Mouse (Mus musculus) liver, embryonic 14.5 days (tissue): ENCODE data around the gene Kat6b. TPM values are rescaled to one million over a fixed set of nuclear protein-coding genes. Genes with fewer than 3 reads are reported as not detected.
A peak's percentile ranks its signal among the peaks of the same experiment; 100 is the strongest.

ENCODE experiments used
- ATAC-seq: fragments of 200-750 bp; cut with Nextera tagmentation; 2 replicates; pipeline ENCODE4 v1.8.0; 2017; ENCODE audit warnings: moderate number of reproducible peaks, mild to moderate bottlenecking, moderate library complexity; ENCODE audit not compliant: insufficient read depth
- DNase-seq, 3 experiments: peaks; one replicate each; pipeline ENCODE4 v3.0.0-alpha.2; 2012 to 2013; ENCODE audit warnings: low read depth in 3 of 3, low spot score in 3 of 3
- H3K27ac ChIP-seq: fragments of 300-500 bp; sonication (generic); 2 replicates; pipeline ENCODE4 v1.5.1; 2014; ENCODE audit warnings: moderate library complexity, mild to moderate bottlenecking, control low read depth, inconsistent platforms
- H3K27me3 ChIP-seq: fragments of 300-500 bp; sonication (generic); 2 replicates; pipeline ENCODE4 v1.6.1; 2014; ENCODE audit warnings: mild to moderate bottlenecking, low read length, moderate library complexity; ENCODE audit not compliant: control insufficient read depth, insufficient read depth
- H3K36me3 ChIP-seq: fragments of 300-500 bp; sonication (generic); replicated peaks from 2 replicates; pipeline ENCODE4 v1.6.1; 2014; ENCODE audit warnings: low read depth; ENCODE audit not compliant: control insufficient read depth, insufficient read depth
- H3K4me1 ChIP-seq, 2 experiments: fragments of 200-500 bp in 1 of 2; fragments of 300-500 bp in 1 of 2; sonication (generic) in 1 of 2; replicated peaks; 2 replicates each; pipeline ENCODE4 v1.6.1; 2012 to 2014; ENCODE audit warnings: antibody characterized with exemption in 1 of 2, inconsistent platforms in 1 of 2, low read length in 1 of 2; ENCODE audit not compliant: control insufficient read depth in 2 of 2, insufficient read depth in 2 of 2
- H3K4me2 ChIP-seq: fragments of 300-500 bp; sonication (generic); 2 replicates; pipeline ENCODE4 v1.6.1; 2014; ENCODE audit warnings: low read depth, mild to moderate bottlenecking, control low read depth, moderate library complexity
- H3K4me3 ChIP-seq, 2 experiments: fragments of 200-500 bp in 1 of 2; fragments of 300-500 bp in 1 of 2; sonication (generic) in 1 of 2; 2 replicates each; pipeline ENCODE4 v1.5.1; 2012 to 2014; ENCODE audit warnings: low read depth in 2 of 2, low read length in 2 of 2, mild to moderate bottlenecking in 2 of 2, control low read depth in 1 of 2, inconsistent platforms in 1 of 2, moderate library complexity in 1 of 2; ENCODE audit not compliant: insufficient read depth in 1 of 2
- H3K9ac ChIP-seq: fragments of 300-500 bp; sonication (generic); replicated peaks from 2 replicates; pipeline ENCODE4 v1.6.1; 2014; ENCODE audit warnings: mild to moderate bottlenecking, control low read depth, moderate library complexity
- H3K9me3 ChIP-seq: fragments of 300-500 bp; sonication (generic); 2 replicates; pipeline ENCODE4 v1.6.1; 2016; ENCODE audit warnings: low read length, mixed read lengths; ENCODE audit not compliant: control insufficient read depth
- CTCF ChIP-seq: IDR thresholded peaks from 2 replicates; pipeline ENCODE4 v1.5.1; 2016; ENCODE audit warnings: antibody characterized with exemption, low read depth, control low read depth
- EP300 ChIP-seq: IDR thresholded peaks from 2 replicates; pipeline ENCODE4 v1.6.1; 2016; ENCODE audit warnings: antibody characterized with exemption, low read depth
- WGBS: fragments of 180-500 bp; shearing (Covaris S2); extraction: QIAGEN DNeasy Blood & Tissue Kit; methylation state at CpG from one replicate; pipeline ENCODE4 v1.1.7; 2014; ENCODE audit not compliant: insufficient replicate concordance; 5-methylcytosine and 5-hydroxymethylcytosine counted together
- polyA plus RNA-seq, 2 experiments: library from polyadenylated mRNA; depleted of rRNA in 1 of 2; stranded (reverse) in 1 of 2; unstranded in 1 of 2; fragments of >200 nt; fragmentation: Nextera tagmentation in 1 of 2; extraction: Ambion mirVana in 1 of 2; gene quantifications; 2 replicates each; pipeline versions ENCODE4 v1.2.1 to v1.2.3; 2012 to 2014

Gene Kat6b
- polyA plus RNA-seq, 2 experiments = 0.93 to 1.4 TPM

- Histone ChIP-seq H3K9ac (no peak overlapping the region), H3K4me1 (peaks cover 0 to 5% of the 10 kb centered on the region in 2 experiments; a peak in 3 of 4 replicates), H3K27me3 (peaks cover 14% of the 10 kb centered on the region), H3K36me3 (no peaks in the 10 kb centered on the region), H3K9me3 (no peaks in the 10 kb centered on the region), H3K27ac (no peak overlapping the region), H3K4me3 (no peak overlapping the region), H3K4me2 (no peak overlapping the region)
- ATAC-seq = no peak
- DNase-seq = no peak
- TF ChIP-seq EP300 (no peak), CTCF (no peak)
- WGBS = 64% methylated on average over 4 of the region's 4 CpGs
Measured at GRCm38 (mm10) chr14:21683834-21684233, 202.6 kb downstream of the Kat6b start.

- no peak overlapping the region for H3K4me3 ChIP-seq
- WGBS = 70% methylated on average over 10 of the region's 10 CpGs
- ATAC-seq (no peak), DNase-seq (no peak)
- no peak overlapping the region for H3K4me2 ChIP-seq
- H3K9me3 ChIP-seq = no peaks in the 10 kb centered on the region
- no peak overlapping the region for H3K9ac ChIP-seq
- H3K4me1 ChIP-seq = peaks cover 0 to 5% of the 10 kb centered on the region in 2 experiments; a peak in 3 of 4 replicates
- peaks cover 14% of the 10 kb centered on the region for H3K27me3 ChIP-seq
- TF ChIP-seq CTCF (no peak), EP300 (no peak)
- no peaks in the 10 kb centered on the region for H3K36me3 ChIP-seq
- H3K27ac ChIP-seq = no peak overlapping the region
Measured at GRCm38 (mm10) chr14:21685411-21686146, 204.3 kb downstream of the Kat6b start.

- Histone ChIP-seq H3K27me3 (peaks cover 14% of the 10 kb centered on the region), H3K4me3 (peak overlapping the region in 1 of 2 experiments; percentile 8; a peak in 2 of 4 replicates), H3K27ac (no peak overlapping the region), H3K4me1 (peaks cover 0 to 5% of the 10 kb centered on the region in 2 experiments; a peak in 3 of 4 replicates), H3K4me2 (peak overlapping the region; percentile 47), H3K36me3 (no peaks in the 10 kb centered on the region), H3K9ac (no peak overlapping the region), H3K9me3 (no peaks in the 10 kb centered on the region)
- ATAC-seq = no peak
- no peak for TF ChIP-seq EP300
- no peak for TF ChIP-seq CTCF
- WGBS = 14% methylated on average over 49 of the region's 49 CpGs
- DNase-seq = no peak
Measured at GRCm38 (mm10) chr14:21686376-21687279, 205.4 kb downstream of the Kat6b start.

- WGBS = 68% methylated on average over 3 of the region's 3 CpGs
- no peaks in the 10 kb centered on the region for H3K4me1 ChIP-seq
- DNase-seq = no peak
Measured at GRCm38 (mm10) chr14:21691070-21691469, 209.8 kb downstream of the Kat6b start.

GRCm38 (mm10) chr14:21695020-21695419 is 213.8 kb downstream of the Kat6b start:
- Histone ChIP-seq H3K36me3 (no peaks in the 10 kb centered on the region), H3K9me3 (no peaks in the 10 kb centered on the region; the same call in 1 of the 2 replicates), H3K27me3 (no peaks in the 10 kb centered on the region), H3K4me1 (peaks cover 3% of the 10 kb centered on the region in 2 experiments; a peak in 2 of 4 replicates), H3K9ac (no peak overlapping the region), H3K4me2 (no peak overlapping the region), H3K27ac (no peak overlapping the region), H3K4me3 (no peak overlapping the region)
- ATAC-seq (no peak), DNase-seq (no peak)
- WGBS = 54% methylated on average over 6 of the region's 6 CpGs
- TF ChIP-seq EP300 = no peak
- TF ChIP-seq CTCF = no peak

More at GRCm38 (mm10) chr14:21691070-21691469, 209.8 kb downstream of the Kat6b start:
- no peak overlapping the region for H3K4me2 ChIP-seq
- peaks cover 14% of the 10 kb centered on the region for H3K27me3 ChIP-seq
- no peak overlapping the region for H3K9ac ChIP-seq
- no peak overlapping the region for H3K4me3 ChIP-seq
- TF ChIP-seq CTCF (no peak), EP300 (no peak)
- H3K36me3 ChIP-seq = no peaks in the 10 kb centered on the region
- ATAC-seq = no peak
- no peaks in the 10 kb centered on the region; the same call in 1 of the 2 replicates for H3K9me3 ChIP-seq
- H3K27ac ChIP-seq = no peak overlapping the region
